Mouse (Mus musculus) kidney, embryonic 14.5 days (tissue): ENCODE data around the gene Pou2f1. TPM values are rescaled to one million over a fixed set of nuclear protein-coding genes. Genes with fewer than 3 reads are reported as not detected.

Experiments
- ATAC-seq: fragments of 200-750 bp; cut with Nextera tagmentation; 2 replicates; pipeline ENCODE4 v1.8.0; 2017; ENCODE audit warnings: moderate number of reproducible peaks, mild to moderate bottlenecking, moderate TSS enrichment, moderate library complexity; ENCODE audit not compliant: low FRiP score, low TSS enrichment
- H3K27ac ChIP-seq: fragments of 300-500 bp; sonication (generic); 2 replicates; pipeline ENCODE4 v1.5.1; 2014; ENCODE audit warnings: low read depth, mild to moderate bottlenecking, low read length, moderate library complexity, mixed read lengths
- H3K27me3 ChIP-seq: fragments of 300-500 bp; sonication (generic); 2 replicates; pipeline ENCODE4 v1.6.1; 2014; ENCODE audit warnings: mild to moderate bottlenecking, low read length; ENCODE audit not compliant: control insufficient read depth, insufficient read depth
- H3K36me3 ChIP-seq: fragments of 300-500 bp; sonication (generic); 2 replicates; pipeline ENCODE4 v1.6.1; 2014; ENCODE audit warnings: low read length, mixed read lengths; ENCODE audit not compliant: control insufficient read depth, insufficient read depth
- H3K4me1 ChIP-seq: fragments of 300-500 bp; sonication (generic); 2 replicates; pipeline ENCODE4 v1.6.1; 2014; ENCODE audit warnings: low read length, mixed read lengths; ENCODE audit not compliant: control insufficient read depth, insufficient read depth
- H3K4me2 ChIP-seq: fragments of 300-500 bp; sonication (generic); replicated peaks from 2 replicates; pipeline ENCODE4 v1.6.1; 2014; ENCODE audit warnings: low read depth, mild to moderate bottlenecking, low read length
- H3K4me3 ChIP-seq: fragments of 300-500 bp; sonication (generic); 2 replicates; pipeline ENCODE4 v1.5.1; 2014; ENCODE audit warnings: mild to moderate bottlenecking, low read length
- H3K9ac ChIP-seq: fragments of 300-500 bp; sonication (generic); 2 replicates; pipeline ENCODE4 v1.6.1; 2014; ENCODE audit warnings: low read depth, mild to moderate bottlenecking, low read length, moderate library complexity
- H3K9me3 ChIP-seq: fragments of 300-500 bp; sonication (generic); 2 replicates; pipeline ENCODE4 v1.6.1; 2016; ENCODE audit warnings: low read length; ENCODE audit not compliant: control insufficient read depth
- WGBS: fragments of 180-500 bp; shearing (Covaris S2); extraction: QIAGEN DNeasy Blood & Tissue Kit; methylation state at CpG from one replicate; pipeline ENCODE4 v1.1.7; 2014; 5-methylcytosine and 5-hydroxymethylcytosine counted together
- polyA plus RNA-seq: library from polyadenylated mRNA; unstranded; fragments of >200 nt; fragmentation: Nextera tagmentation; extraction: Ambion mirVana; gene quantifications from 2 replicates; pipeline ENCODE4 v1.2.1, GENCODE M21; 2014

Pou2f1 gene
- polyA plus RNA-seq, 1 experiment from 2014 or later = 32.6 TPM

- no peaks in the 10 kb centered on the region for H3K9me3 ChIP-seq
- 89% methylated on average over 5 of the region's 5 CpGs for WGBS
- no peaks in the 10 kb centered on the region for H3K27me3 ChIP-seq
- ATAC-seq = no peak
- H3K4me1 ChIP-seq = no peaks in the 10 kb centered on the region
- H3K9ac ChIP-seq = no peak overlapping the region
- H3K4me3 ChIP-seq = no peak overlapping the region
- H3K4me2 ChIP-seq = no peak overlapping the region
- H3K27ac ChIP-seq = no peak overlapping the region
- H3K36me3 ChIP-seq = no peaks in the 10 kb centered on the region
These were observed 6.3 kb upstream of the Pou2f1 start for GRCm38 (mm10) chr1:166008634-166009350.

GRCm38 (mm10) chr1:166007026-166007425 is 4.5 kb upstream of the Pou2f1 start:
- Histone ChIP-seq H3K4me1 (no peaks in the 10 kb centered on the region), H3K9ac (no peak overlapping the region), H3K4me2 (no peak overlapping the region), H3K4me3 (no peak overlapping the region), H3K27me3 (no peaks in the 10 kb centered on the region), H3K36me3 (no peaks in the 10 kb centered on the region), H3K27ac (no peak overlapping the region), H3K9me3 (no peaks in the 10 kb centered on the region)
- 56% methylated on average over 3 of the region's 3 CpGs for WGBS
- ATAC-seq = no peak

- peak; percentile 84 for ATAC-seq
- WGBS = under 1% methylated on average over 61 of the region's 61 CpGs
- peak overlapping the region; percentile 82 for H3K27ac ChIP-seq
- peak overlapping the region; percentile 82 for H3K4me3 ChIP-seq
- H3K4me1 ChIP-seq = peaks cover 25% of the 10 kb centered on the region
- no peaks in the 10 kb centered on the region for H3K36me3 ChIP-seq
- peak overlapping the region; percentile 63 for H3K4me2 ChIP-seq
- no peaks in the 10 kb centered on the region for H3K9me3 ChIP-seq
- no peaks in the 10 kb centered on the region for H3K27me3 ChIP-seq
- peak overlapping the region; percentile 48 for H3K9ac ChIP-seq
These were observed 924 bp upstream of the Pou2f1 start for GRCm38 (mm10) chr1:166003181-166004022.

GRCm38 (mm10) chr1:166001904-166002489 is 481 bp downstream of the Pou2f1 start:
- ATAC-seq = peak; percentile 50
- Histone ChIP-seq H3K9ac (peak overlapping the region; percentile 95), H3K4me2 (peak overlapping the region; percentile 87), H3K27me3 (no peaks in the 10 kb centered on the region), H3K9me3 (no peaks in the 10 kb centered on the region), H3K36me3 (no peaks in the 10 kb centered on the region), H3K4me3 (peak overlapping the region; percentile 82), H3K27ac (peak overlapping the region; percentile 87), H3K4me1 (peaks cover 25% of the 10 kb centered on the region)
- WGBS = 2% methylated on average over 47 of the region's 70 CpGs

- Histone ChIP-seq H3K4me3 (peak overlapping the region; percentile 82), H3K9ac (peak overlapping the region; percentile 95), H3K4me1 (peaks cover 25% of the 10 kb centered on the region), H3K27me3 (no peaks in the 10 kb centered on the region), H3K9me3 (no peaks in the 10 kb centered on the region), H3K4me2 (peak overlapping the region; percentile 87), H3K27ac (peak overlapping the region; percentile 87), H3K36me3 (no peaks in the 10 kb centered on the region)
- ATAC-seq = peak; percentile 7; the same call in 1 of the 2 replicates
- WGBS = 1% methylated on average over 37 of the region's 48 CpGs
These were observed 1.2 kb downstream of the Pou2f1 start for GRCm38 (mm10) chr1:166001121-166001903.

- H3K9ac ChIP-seq = peak overlapping the region; percentile 95
- ATAC-seq = no peak
- peaks cover 25% of the 10 kb centered on the region for H3K4me1 ChIP-seq
- peak overlapping the region; percentile 87 for H3K4me2 ChIP-seq
- no peaks in the 10 kb centered on the region for H3K27me3 ChIP-seq
- 6% methylated on average over 7 of the region's 7 CpGs for WGBS
- no peaks in the 10 kb centered on the region for H3K36me3 ChIP-seq
- H3K27ac ChIP-seq = peak overlapping the region; percentile 87
- H3K4me3 ChIP-seq = peak overlapping the region; percentile 82
- H3K9me3 ChIP-seq = no peaks in the 10 kb centered on the region
These were observed 1.8 kb downstream of the Pou2f1 start for GRCm38 (mm10) chr1:166000601-166001120.

GRCm38 (mm10) chr1:165999709-166000108 is 2.8 kb downstream of the Pou2f1 start:
- Histone ChIP-seq H3K27me3 (no peaks in the 10 kb centered on the region), H3K9ac (no peak overlapping the region), H3K4me2 (no peak overlapping the region), H3K36me3 (no peaks in the 10 kb centered on the region), H3K4me1 (peaks cover 25% of the 10 kb centered on the region), H3K9me3 (no peaks in the 10 kb centered on the region), H3K27ac (no peak overlapping the region), H3K4me3 (no peak overlapping the region)
- 66% methylated on average over 1 of the region's 1 CpGs for WGBS
- ATAC-seq = no peak

GRCm38 (mm10) chr1:165995661-165996055 is 6.8 kb downstream of the Pou2f1 start:
- H3K36me3 ChIP-seq = no peaks in the 10 kb centered on the region
- no peak for ATAC-seq
- H3K27me3 ChIP-seq = no peaks in the 10 kb centered on the region
- H3K9ac ChIP-seq = no peak overlapping the region
- no peaks in the 10 kb centered on the region for H3K9me3 ChIP-seq
- peaks cover 17% of the 10 kb centered on the region for H3K4me1 ChIP-seq
- 92% methylated on average over 7 of the region's 7 CpGs for WGBS
- no peak overlapping the region for H3K4me3 ChIP-seq
- H3K4me2 ChIP-seq = no peak overlapping the region
- no peak overlapping the region for H3K27ac ChIP-seq
